Mouse (Mus musculus): ENCODE measurements at regions not wholly inside any gene's neighbourhood (a gene's known extent, or its start where the extent isn't known, plus 50 kb on each side); places are given as distances from the start of the nearest gene placed in this dataset.

DNA sequence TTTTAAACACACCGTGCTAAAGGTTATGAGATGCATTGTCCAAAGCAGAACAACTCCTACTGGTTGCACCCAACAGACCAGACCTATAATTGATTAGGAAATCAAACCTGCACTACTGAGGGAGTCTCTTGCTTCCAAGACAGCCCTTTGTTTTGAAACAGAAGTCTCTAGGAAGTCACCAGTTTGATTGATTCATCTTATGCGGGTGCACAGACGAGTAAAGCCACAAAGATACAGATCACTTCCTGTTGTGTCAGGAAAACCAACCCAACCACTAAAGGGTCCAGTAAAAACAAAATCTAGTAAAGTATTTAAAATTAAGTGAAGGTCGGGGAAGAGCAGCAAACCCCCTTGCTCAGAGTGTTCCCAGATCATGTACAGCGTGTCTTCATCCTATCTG lies 58.3 kb upstream of the N6amt1 start:
- no peak overlapping the region for H3K4me2 ChIP-seq
- no peak overlapping the region for H3K4me3 ChIP-seq (replicated peaks)
- H3K27me3 ChIP-seq, result no peaks in the 10 kb centered on the region
- H3K9me3 ChIP-seq, result no peaks in the 10 kb centered on the region
- H3K9ac ChIP-seq, result no peak overlapping the region
- H3K36me3 ChIP-seq (replicated peaks), result no peaks in the 10 kb centered on the region
- H3K4me1 ChIP-seq, result no peaks in the 10 kb centered on the region
- no peak overlapping the region for H3K27ac ChIP-seq
- ATAC-seq (ENCODE audit: low FRiP score), result no peak
- 94% methylated on average over 5 of the region's 5 CpGs for WGBS

DNA sequence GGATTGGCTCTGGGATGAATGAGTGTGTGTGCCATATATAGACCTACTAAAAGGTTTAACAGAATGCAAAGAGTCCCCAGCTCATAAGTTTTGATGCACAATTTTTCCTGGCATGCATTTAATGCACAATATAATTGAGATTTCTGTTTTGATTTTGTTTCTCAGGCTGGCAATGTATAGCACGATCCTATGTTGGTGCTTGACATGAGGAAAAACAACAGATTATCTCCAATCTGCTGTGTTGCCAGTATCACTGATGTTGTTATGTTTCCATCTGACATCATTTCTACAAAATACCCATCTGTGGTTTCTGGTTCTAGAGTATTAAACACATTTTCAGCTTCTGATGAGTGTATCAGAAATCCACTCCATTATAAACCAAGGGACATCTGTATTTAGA lies 61.2 kb upstream of the N6amt1 start:
- H3K27ac ChIP-seq, result no peak overlapping the region
- no peak for ATAC-seq (ENCODE audit: low FRiP score)
- H3K9ac ChIP-seq, result no peak overlapping the region

DNA sequence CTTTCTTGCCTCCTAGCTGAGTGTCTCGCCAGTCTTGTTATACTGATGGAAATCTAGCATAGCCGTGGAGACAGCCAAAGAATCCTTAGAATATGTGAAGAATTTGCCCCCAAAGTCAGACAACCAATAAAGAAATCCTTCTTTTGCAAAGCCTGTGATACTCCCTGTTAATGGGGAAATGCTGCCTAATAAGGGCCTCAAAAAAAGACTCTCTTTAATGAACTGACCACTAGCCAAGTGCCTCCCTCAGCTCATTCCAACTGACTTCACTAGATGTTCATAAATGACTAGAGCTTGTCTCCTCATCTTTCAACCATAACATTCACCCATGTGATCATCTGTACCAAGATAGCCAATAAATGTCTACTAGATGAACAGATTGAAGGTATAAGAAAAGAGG lies 62.3 kb upstream of the N6amt1 start:
- H3K9ac ChIP-seq, result no peak overlapping the region
- 79% methylated on average over 2 of the region's 2 CpGs for WGBS
- H3K27me3 ChIP-seq, result no peaks in the 10 kb centered on the region
- H3K4me1 ChIP-seq, result no peaks in the 10 kb centered on the region
- H3K4me3 ChIP-seq (replicated peaks), result no peak overlapping the region
- no peaks in the 10 kb centered on the region for H3K36me3 ChIP-seq (replicated peaks)
- no peak overlapping the region for H3K27ac ChIP-seq
- no peaks in the 10 kb centered on the region for H3K9me3 ChIP-seq
- no peak for ATAC-seq (ENCODE audit: low FRiP score)
- no peak overlapping the region for H3K4me2 ChIP-seq

More for the DNA sequence above, 61.2 kb upstream of the N6amt1 start:
- H3K4me2 ChIP-seq, result no peak overlapping the region
- no peaks in the 10 kb centered on the region for H3K27me3 ChIP-seq
- 86% methylated on average over 1 of the region's 1 CpGs for WGBS
- no peaks in the 10 kb centered on the region for H3K36me3 ChIP-seq (replicated peaks)
- H3K4me3 ChIP-seq (replicated peaks), result no peak overlapping the region
- H3K4me1 ChIP-seq, result no peaks in the 10 kb centered on the region
- no peaks in the 10 kb centered on the region for H3K9me3 ChIP-seq

DNA sequence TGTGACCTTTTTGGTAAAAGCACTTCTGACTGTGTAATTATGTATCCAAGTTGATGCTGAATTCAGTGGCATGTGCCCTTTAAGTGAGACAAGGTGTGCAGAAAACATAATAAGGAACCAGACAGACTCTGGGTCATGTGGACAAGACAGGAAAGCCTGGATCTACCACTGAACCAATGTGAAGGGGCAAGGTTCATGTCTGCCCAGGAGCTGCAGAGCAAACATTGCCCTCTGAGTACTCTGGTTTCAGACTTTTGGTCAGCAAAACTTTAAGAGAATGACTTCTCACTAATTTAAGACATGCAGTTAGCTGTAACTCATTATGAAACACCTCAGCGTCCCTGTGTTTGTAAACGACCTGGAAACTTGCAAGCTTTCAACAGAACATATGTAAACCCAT lies 68.3 kb upstream of the N6amt1 start:
- Histone ChIP-seq H3K36me3 (replicated peaks) (no peaks in the 10 kb centered on the region), H3K27me3 (no peaks in the 10 kb centered on the region), H3K9ac (no peak overlapping the region), H3K4me2 (no peak overlapping the region), H3K4me1 (no peaks in the 10 kb centered on the region), H3K9me3 (no peaks in the 10 kb centered on the region), H3K4me3 (replicated peaks) (no peak overlapping the region), H3K27ac (no peak overlapping the region)
- WGBS, result 82% methylated on average over 2 of the region's 2 CpGs
- ATAC-seq (ENCODE audit: low FRiP score), result no peak

DNA sequence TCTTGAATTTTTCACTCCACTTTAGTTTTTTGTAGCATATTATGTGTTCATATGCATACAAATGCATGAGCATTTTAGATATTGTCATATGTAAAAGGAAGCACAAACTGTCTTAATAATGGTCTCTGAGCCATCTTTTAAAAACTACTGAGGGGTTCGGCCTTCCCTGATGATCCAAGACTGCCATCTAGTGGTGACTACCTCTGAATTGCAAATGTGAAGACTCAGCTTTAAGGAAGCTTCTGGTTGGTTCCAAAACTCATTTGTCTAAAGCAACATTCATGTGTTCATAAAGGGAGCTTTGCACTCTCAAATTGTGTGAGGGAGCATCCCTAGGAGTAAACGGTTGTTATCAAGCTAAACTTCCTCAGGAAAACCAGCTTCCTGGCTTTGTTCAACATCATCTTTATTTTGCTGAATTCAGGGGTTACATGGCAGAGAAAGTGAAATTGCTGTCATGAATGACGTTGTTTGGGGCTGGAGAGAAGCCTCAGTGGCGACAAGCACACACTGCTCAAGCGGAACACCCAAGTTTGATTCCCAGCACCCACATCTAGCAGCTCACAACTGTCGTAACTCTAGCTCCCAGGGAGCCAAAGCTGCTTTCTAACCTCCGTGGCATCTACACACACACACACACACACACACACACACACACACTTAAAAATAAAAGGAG lies 69.0 kb upstream of the N6amt1 start:
- Histone ChIP-seq H3K9ac (no peak overlapping the region), H3K4me2 (no peak overlapping the region), H3K27me3 (no peaks in the 10 kb centered on the region), H3K27ac (no peak overlapping the region), H3K36me3 (replicated peaks) (no peaks in the 10 kb centered on the region), H3K4me1 (no peaks in the 10 kb centered on the region), H3K4me3 (replicated peaks) (no peak overlapping the region), H3K9me3 (no peaks in the 10 kb centered on the region)
- no peak for ATAC-seq (ENCODE audit: low FRiP score)
- WGBS, result 63% methylated on average over 7 of the region's 7 CpGs

DNA sequence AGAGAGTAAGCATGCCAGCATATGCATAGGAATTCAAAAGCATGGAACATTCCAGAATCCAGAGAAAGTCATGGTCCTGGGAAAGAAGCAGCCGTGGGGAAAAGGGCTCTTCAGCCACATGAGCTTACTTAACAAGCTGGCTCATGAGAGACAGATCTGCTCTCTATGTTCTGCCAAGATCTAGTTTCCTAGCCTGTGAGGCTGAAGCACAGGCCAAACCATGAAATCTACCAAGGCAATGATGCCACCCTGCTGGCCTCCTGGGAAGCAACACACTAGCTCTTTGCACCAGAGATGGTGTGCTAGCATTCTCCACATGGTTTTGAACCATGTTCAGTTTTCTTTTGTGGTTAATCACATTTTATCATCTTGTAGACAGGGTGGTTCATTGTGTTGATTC lies 75.5 kb upstream of the N6amt1 start:
- no peak overlapping the region for H3K9ac ChIP-seq
- H3K9me3 ChIP-seq, result no peaks in the 10 kb centered on the region
- no peak overlapping the region for H3K27ac ChIP-seq
- no peak for ATAC-seq (ENCODE audit: low FRiP score)
- H3K4me2 ChIP-seq, result no peak overlapping the region
- no peaks in the 10 kb centered on the region for H3K27me3 ChIP-seq
- H3K4me3 ChIP-seq (replicated peaks), result no peak overlapping the region
- no peaks in the 10 kb centered on the region for H3K4me1 ChIP-seq
- H3K36me3 ChIP-seq (replicated peaks), result no peaks in the 10 kb centered on the region
- WGBS, result 89% methylated on average over 1 of the region's 1 CpGs

DNA sequence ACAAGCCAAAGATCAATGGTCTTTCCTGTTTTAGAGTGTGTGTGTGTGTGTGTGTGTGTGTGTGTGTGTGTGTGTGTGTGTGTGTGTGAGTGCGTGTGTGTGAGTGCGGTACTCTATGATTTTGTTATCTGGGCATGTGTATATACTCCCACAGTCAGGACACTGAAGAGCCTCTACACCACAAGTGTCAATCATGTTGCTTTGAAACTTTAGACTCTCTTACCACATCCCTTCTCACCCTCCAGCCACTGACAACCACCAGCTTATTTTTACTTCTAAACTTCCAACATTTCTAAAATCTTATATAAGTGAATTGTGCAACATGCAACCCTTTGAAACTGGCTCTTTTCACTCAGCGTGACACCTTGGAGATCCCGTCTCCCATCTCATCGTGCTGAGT lies 81.6 kb upstream of the N6amt1 start:
- H3K36me3 ChIP-seq (replicated peaks), result no peaks in the 10 kb centered on the region
- WGBS, result 89% methylated on average over 5 of the region's 5 CpGs

DNA sequence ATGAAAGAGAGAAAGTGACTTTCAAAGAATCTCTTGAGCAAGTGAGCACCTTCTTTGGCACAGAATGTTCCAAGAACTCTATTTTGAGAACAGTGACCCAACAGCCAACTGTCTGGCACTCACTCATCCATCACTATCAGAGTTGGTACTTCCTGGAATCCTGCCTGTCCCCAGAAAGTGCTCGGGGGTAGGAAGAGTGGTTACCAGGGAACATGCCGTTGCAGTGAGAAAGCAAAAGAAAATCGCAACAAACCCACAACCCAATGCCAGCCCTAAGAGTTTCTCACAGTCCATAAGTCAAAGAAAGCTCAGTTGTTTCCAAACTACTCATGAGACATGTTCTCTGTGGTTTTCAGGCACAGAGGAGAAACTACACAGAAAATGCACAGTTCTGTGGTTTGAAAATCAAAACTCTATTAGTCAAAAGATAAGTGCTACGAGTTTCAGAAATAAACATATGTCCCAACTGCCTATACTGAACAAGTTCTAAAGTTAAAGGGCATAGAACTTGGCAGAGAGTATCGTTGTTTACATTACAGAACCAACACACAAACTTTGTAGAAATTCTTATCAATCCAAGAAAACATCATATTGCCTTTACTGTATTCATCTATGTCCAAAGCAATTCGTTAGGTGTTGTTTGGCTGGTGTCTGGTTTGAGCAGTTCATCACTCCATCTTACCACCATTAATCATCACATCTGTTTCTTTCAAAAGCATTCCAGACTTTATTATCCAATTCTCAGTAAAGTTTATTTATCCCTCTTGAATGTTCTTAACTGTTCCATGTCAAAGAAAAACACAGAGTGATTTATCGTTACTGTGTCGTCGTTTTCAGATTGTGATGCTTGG lies 85.8 kb upstream of the N6amt1 start:
- Histone ChIP-seq H3K27ac (no peak overlapping the region), H3K27me3 (no peaks in the 10 kb centered on the region), H3K9me3 (no peaks in the 10 kb centered on the region), H3K4me3 (replicated peaks) (no peak overlapping the region), H3K36me3 (replicated peaks) (no peaks in the 10 kb centered on the region), H3K9ac (no peak overlapping the region), H3K4me2 (no peak overlapping the region), H3K4me1 (0 out of 2 replicates have a peak, but pooled peaks cover 3% of the 10 kb centered on the region)
- 89% methylated on average over 9 of the region's 9 CpGs for WGBS
- no peak for ATAC-seq (ENCODE audit: low FRiP score)

More for the DNA sequence above, 81.6 kb upstream of the N6amt1 start:
- Histone ChIP-seq H3K4me3 (replicated peaks) (no peak overlapping the region), H3K9ac (no peak overlapping the region), H3K9me3 (no peaks in the 10 kb centered on the region), H3K27me3 (no peaks in the 10 kb centered on the region), H3K4me2 (no peak overlapping the region), H3K27ac (no peak overlapping the region), H3K4me1 (no peaks in the 10 kb centered on the region)
- ATAC-seq (ENCODE audit: low FRiP score), result no peak

DNA sequence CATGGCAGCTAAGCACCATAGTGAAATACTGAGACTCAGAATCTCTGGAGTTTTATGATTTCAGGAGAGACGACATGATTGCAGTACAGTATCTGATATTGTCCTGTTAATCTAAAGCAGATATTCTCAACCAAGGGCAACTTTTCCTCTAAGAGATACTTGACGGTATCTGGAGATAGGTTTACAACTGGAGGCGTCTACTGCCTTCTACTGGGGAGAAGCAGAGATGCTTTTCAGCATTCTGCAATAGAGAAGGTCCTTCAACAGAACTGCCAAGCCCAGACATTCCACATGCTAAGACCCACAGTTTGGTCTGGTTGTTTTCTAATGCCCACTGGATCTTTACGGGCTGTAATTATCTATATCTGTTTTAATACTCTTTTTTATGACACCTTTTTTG lies 86.5 kb upstream of the N6amt1 start:
- ATAC-seq (ENCODE audit: low FRiP score), result no peak
- Histone ChIP-seq H3K27ac (no peak overlapping the region), H3K9me3 (no peaks in the 10 kb centered on the region), H3K4me3 (replicated peaks) (no peak overlapping the region), H3K4me2 (no peak overlapping the region), H3K36me3 (replicated peaks) (no peaks in the 10 kb centered on the region), H3K9ac (no peak overlapping the region), H3K27me3 (no peaks in the 10 kb centered on the region), H3K4me1 (0 out of 2 replicates have a peak, but pooled peaks cover 3% of the 10 kb centered on the region)
- WGBS, result 90% methylated on average over 4 of the region's 4 CpGs

DNA sequence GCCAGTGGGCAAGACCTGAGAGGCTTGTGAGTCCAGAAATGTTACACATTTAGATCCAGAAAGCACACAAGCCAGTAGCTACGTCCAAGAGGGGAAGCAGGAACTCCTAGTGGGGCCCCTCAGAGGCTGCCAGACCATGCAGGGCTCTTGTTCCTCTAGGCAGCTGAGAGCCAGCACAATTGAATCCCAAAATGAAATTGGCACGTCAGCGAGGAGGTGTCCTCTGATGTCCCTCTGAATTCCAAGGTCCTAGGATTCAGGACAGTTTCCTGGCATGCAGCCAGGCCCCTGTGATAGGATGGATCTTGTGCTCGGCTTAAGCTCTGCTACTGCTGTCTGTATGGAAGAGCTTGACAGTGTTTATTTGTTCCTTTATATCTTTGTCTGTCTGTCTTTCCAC lies 90.4 kb upstream of the N6amt1 start:
- H3K9me3 ChIP-seq, result no peaks in the 10 kb centered on the region
- no peak overlapping the region for H3K4me3 ChIP-seq (replicated peaks)
- 0 out of 2 replicates have a peak, but pooled peaks cover 3% of the 10 kb centered on the region for H3K4me1 ChIP-seq
- H3K4me2 ChIP-seq, result no peak overlapping the region
- no peaks in the 10 kb centered on the region for H3K36me3 ChIP-seq (replicated peaks)
- no peak overlapping the region for H3K9ac ChIP-seq
- no peaks in the 10 kb centered on the region for H3K27me3 ChIP-seq
- no peak overlapping the region for H3K27ac ChIP-seq
- 59% methylated on average over 4 of the region's 4 CpGs for WGBS
- no peak for ATAC-seq (ENCODE audit: low FRiP score)

DNA sequence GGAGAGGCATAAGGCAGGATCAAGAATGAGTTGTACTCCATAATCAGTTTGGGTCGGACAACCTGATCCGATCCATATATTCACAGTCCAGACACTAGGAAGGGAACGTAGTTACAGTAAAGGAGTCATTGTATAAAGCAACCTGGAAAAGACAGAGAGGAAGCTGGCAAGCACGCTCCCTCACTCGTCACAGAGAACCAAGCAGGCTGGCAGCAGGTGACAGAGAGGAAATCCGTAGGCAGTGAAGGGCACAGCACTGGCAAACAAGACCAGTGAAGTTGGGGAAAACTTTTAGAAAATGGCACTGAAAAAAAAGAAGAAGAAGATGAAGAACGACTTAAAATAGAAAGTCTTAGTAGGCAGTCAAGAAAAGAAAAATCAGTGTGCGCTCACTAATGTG lies 90.9 kb upstream of the N6amt1 start:
- Histone ChIP-seq H3K27me3 (no peaks in the 10 kb centered on the region), H3K4me3 (replicated peaks) (no peak overlapping the region), H3K4me1 (0 out of 2 replicates have a peak, but pooled peaks cover 3% of the 10 kb centered on the region), H3K27ac (no peak overlapping the region), H3K4me2 (no peak overlapping the region), H3K9ac (no peak overlapping the region), H3K9me3 (no peaks in the 10 kb centered on the region), H3K36me3 (replicated peaks) (no peaks in the 10 kb centered on the region)
- 85% methylated on average over 8 of the region's 8 CpGs for WGBS
- no peak for ATAC-seq (ENCODE audit: low FRiP score)

DNA sequence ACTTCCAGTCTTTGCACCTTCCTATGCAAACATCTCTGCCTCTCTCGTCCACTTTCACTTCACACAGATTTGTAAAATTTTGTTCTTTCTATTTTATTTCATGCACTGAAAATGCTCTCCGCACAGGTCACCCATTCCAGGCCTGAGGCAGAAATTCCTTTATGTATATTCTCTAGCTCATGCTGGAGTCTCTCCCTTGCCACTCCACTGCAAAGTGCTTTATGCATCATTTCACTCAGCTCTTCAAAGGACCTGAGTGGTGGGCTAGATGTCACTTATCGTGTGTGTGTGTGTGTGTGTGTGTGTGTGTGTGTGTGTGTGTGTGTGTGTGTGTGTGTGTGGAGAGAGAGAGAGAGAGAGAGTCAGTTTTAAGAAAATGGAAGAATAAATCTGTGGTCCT lies 91.5 kb upstream of the N6amt1 start:
- no peak for ATAC-seq (ENCODE audit: low FRiP score)

DNA sequence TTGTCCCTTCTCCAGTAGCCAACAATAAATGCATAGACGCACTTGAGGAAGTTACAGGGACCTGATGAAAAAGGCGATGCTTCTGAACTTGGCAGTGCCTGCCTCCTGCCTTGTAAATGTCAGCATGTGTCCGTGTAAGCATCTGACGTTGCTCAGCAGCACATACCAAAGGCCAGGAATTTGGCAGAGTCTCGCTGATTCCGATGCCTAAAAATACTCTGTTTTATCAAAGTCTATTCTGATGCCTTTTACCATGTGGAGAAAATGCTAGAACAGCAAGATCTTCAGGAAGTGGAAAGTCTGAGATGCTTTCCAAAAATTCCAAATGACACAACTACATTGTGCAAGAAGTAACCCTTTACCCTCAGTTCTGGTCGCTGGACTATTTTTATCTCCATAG lies 92.5 kb upstream of the N6amt1 start:
- Histone ChIP-seq H3K4me3 (replicated peaks) (no peak overlapping the region), H3K27ac (no peak overlapping the region), H3K9me3 (no peaks in the 10 kb centered on the region), H3K4me1 (0 out of 2 replicates have a peak, but pooled peaks cover 3% of the 10 kb centered on the region), H3K4me2 (no peak overlapping the region), H3K27me3 (no peaks in the 10 kb centered on the region), H3K9ac (no peak overlapping the region), H3K36me3 (replicated peaks) (no peaks in the 10 kb centered on the region)
- WGBS, result 82% methylated on average over 7 of the region's 7 CpGs
- ATAC-seq (ENCODE audit: low FRiP score), result no peak

More for the DNA sequence above, 91.5 kb upstream of the N6amt1 start:
- H3K4me2 ChIP-seq, result no peak overlapping the region
- H3K4me3 ChIP-seq (replicated peaks), result no peak overlapping the region
- H3K27me3 ChIP-seq, result no peaks in the 10 kb centered on the region
- no peak overlapping the region for H3K9ac ChIP-seq
- 84% methylated on average over 3 of the region's 3 CpGs for WGBS
- H3K27ac ChIP-seq, result no peak overlapping the region
- 0 out of 2 replicates have a peak, but pooled peaks cover 3% of the 10 kb centered on the region for H3K4me1 ChIP-seq
- H3K9me3 ChIP-seq, result no peaks in the 10 kb centered on the region
- no peaks in the 10 kb centered on the region for H3K36me3 ChIP-seq (replicated peaks)
